Mouse (Mus musculus): ENCODE results near the gene Btbd16.

Btbd16 gene

DNA sequence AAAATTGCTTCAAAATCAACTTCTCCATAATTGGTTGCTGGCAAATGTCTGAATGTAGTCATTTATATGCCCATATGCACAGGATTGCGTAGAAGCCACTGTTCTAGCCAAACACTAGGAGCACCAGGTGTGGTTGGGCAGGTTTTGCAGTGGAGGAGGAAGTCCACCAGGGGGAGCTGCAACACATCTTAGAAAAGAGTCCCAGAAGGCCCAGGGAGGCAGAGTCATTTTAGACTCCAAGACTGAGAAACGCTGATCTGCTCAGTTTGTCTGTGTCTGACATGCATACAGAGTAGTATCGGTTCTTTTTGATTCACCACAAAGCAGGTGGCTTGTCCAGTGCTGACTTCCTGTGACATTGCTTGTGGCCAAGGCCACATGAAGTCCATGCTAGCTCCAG, 3.2 kb upstream of the Btbd16 start:
- peak; percentile 81 for DNase-seq (ENCODE audit: low spot score)

GRCm38 (mm10) chr7:130773171-130773830, 568 bp upstream of the Btbd16 start:
- DNase-seq (ENCODE audit: low spot score): peak; percentile 52

GRCm38 (mm10) chr7:130780866-130781419, 7.1 kb downstream of the Btbd16 start:
- no peak for DNase-seq (ENCODE audit: low spot score)

GRCm38 (mm10) chr7:130782501-130783050, 8.7 kb downstream of the Btbd16 start:
- DNase-seq (ENCODE audit: low spot score): no peak

DNA sequence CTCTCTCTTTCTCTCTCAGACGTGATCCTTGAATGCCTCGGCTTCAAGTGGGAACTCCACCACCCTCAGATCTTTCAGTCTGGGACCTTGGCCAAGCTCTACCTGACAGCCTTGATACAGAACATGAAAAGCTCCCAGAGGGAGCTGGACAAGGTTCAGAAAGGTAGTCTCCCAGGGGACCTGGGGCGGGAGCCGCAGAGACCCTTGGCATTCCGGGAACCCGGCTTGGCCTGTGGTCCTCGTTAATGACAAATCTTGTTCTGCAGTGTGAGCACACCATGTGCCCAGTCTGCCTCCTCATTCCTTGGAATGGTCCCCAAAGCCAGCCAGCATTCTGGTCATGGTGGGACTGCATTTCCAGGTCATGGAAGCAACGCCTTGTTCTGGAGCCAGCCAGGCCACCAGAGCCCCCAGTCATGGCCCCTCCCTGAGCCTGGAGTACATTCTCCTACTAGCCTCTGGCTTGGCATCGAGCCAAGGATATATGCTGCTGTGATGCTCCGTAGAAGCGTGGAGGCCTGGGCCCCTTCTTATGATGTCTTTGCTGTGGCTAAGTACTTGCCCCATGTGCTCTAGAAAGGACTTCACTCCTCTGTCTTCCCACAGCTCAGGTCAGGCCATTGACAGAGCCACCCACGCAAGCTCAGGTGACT, 12.2 kb downstream of the Btbd16 start:
- no peak for DNase-seq (ENCODE audit: low spot score)

DNA sequence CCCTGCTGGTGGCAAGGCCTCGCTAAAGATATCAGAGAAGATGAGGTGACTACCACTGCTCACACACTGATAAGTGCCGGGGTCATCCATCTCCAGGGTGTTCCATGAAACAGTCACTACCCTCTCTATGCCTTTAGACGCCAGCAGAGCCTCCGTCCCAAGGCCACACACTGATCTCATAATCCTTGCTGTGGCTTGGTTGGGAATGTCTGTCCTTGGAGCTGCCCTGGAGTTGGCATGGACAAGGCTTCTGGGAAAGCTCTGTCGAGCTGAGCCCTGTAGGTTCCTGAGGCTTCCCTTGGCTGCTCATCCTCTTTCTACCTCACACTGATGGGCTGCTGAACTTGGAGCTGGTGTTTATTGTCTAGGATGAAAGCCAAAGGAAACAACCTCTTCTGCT, 12.8 kb downstream of the Btbd16 start:
- DNase-seq (ENCODE audit: low spot score): no peak

GRCm38 (mm10) chr7:130787537-130787936, 13.7 kb downstream of the Btbd16 start:
- no peak for DNase-seq (ENCODE audit: low spot score)

DNA sequence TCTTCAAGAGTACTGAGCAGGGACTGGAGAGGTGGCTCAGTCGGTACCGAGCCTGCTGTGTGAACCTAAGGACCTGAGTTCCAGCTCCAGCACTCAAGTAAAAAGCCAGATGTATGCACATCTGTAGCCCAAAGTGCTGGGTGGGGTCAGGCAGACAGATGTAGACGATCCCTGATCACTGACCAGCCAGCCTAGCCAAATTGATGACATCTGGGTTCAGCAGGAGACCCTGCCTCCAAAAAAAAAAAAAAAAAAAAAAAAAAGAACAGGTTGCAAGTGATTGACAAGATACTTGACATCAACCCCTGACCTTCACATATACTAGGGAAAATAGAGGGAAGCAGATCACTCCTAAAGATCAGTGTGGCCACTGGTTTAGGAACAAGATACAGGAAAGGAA, 15.1 kb downstream of the Btbd16 start:
- no peak for DNase-seq (ENCODE audit: low spot score)

DNA sequence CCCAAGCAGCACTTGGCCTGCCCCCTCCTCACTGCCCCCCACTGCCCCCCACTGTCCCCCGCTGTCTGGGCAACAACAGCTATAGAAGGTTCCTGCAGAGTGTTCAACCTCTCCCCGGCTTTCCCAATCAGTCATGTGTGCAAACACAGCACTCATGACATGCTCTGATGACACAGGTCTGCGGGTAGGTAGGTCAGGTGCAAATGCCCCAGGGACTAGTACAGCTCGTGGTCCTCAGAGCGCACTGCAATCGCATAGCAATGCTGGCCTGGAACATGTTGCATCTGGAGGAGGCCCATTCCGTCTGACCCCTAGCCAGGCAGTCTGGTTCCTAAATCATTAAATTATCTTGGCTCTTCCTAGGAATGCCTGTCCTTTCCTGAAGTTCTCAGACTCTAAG, 15.6 kb downstream of the Btbd16 start:
- DNase-seq (ENCODE audit: low spot score): no peak

- DNase-seq (ENCODE audit: low spot score): no peak
Measured at GRCm38 (mm10) chr7:130793671-130794070, 19.8 kb downstream of the Btbd16 start.

DNA sequence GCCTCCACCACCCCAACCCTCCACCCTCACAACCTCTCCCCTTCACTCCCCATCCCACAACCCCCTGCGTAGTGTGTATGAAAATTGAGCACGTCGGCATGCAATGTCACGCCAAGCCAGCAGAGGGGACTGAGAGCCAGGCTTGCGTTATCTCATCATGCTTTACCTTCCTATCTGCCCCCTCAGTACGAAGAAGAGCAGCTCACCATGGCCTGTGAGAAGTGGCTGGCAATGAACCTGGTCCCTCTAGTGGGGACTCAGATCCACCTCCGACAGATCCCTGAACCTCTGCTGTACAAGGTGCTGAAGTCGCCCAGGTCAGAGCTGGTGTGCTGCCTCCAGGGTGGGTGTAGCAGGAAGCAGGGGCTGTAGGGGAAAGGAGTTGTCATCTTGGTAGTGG, 22.9 kb downstream of the Btbd16 start:
- no peak for DNase-seq (ENCODE audit: low spot score)

DNA sequence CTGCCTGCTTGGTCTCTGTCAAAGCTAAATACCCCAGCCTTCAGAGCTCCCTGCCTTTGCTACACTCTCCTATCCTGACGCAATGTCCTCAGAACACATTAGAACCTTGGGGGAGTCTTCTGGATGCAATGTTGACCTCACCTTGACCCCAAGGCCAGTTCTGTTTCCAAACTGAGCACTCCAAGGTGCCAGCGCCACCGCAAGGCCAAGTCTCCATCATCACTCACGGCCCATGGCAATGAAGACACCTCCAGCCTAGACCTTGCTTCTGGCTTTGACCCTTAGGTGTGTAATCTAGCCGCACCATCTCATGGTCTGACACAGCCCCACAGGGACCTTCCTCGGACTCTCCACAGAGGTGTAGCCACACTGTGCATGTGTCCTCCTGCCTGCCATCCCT, 23.7 kb downstream of the Btbd16 start:
- DNase-seq (ENCODE audit: low spot score): no peak

- DNase-seq (ENCODE audit: low spot score): no peak
Measured at GRCm38 (mm10) chr7:130799418-130799817, 25.5 kb downstream of the Btbd16 start.

GRCm38 (mm10) chr7:130800681-130801080, 26.8 kb downstream of the Btbd16 start:
- DNase-seq (ENCODE audit: low spot score): no peak

- DNase-seq (ENCODE audit: low spot score): no peak
Measured at GRCm38 (mm10) chr7:130801811-130802210, 27.9 kb downstream of the Btbd16 start.

DNA sequence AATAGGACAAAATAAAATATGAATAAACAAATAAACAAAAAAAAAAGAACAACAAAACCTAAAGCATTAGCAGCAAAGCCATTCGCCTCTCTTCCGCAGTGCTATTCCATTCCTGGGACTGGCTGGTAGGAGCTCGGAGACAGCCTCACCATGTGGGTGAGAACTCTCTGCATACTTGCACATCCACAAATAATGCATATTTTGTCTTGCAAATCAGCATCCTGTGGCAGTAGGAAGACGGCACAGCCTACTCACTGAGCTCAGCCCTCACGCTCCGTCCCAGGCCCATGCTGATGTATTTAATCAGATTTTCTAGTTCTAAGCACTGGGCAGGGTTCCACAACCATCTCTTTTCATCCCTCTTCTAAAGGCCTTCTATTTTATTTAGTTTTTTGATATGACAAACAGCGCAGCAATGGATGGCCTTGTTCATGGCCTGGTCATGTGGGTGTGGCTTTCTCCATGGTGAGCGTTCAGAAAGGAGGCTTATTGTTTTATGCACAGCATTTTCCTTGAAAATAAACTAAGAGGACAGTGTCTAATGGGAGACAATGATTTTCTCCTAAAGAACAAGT, 29.5 kb downstream of the Btbd16 start:
- DNase-seq (ENCODE audit: low spot score): no peak

DNA sequence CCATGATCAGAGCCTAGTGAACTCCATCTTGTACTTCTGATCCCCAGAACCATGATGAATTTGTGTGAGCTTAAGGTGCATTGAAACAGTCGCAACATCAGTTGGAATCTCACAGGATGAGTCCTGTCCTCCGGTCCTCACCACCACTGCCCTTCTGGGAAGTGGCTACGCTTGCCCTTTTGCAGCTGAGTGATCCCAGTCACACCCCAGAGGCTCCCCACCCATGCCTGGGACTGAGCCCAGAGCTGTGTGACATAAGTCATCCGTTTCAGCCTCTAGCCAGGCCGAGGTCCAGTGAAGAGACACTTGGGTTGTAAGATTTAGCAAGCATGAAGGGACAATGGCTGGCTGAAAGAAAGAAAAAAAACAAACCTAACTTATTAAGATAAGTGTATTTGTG, 31.1 kb downstream of the Btbd16 start:
- no peak for DNase-seq (ENCODE audit: low spot score)

GRCm38 (mm10) chr7:130807749-130808148, 33.9 kb downstream of the Btbd16 start:
- peak; percentile 33 for DNase-seq (ENCODE audit: low spot score)

GRCm38 (mm10) chr7:130808694-130809093, 34.8 kb downstream of the Btbd16 start:
- no peak for DNase-seq (ENCODE audit: low spot score)

DNA sequence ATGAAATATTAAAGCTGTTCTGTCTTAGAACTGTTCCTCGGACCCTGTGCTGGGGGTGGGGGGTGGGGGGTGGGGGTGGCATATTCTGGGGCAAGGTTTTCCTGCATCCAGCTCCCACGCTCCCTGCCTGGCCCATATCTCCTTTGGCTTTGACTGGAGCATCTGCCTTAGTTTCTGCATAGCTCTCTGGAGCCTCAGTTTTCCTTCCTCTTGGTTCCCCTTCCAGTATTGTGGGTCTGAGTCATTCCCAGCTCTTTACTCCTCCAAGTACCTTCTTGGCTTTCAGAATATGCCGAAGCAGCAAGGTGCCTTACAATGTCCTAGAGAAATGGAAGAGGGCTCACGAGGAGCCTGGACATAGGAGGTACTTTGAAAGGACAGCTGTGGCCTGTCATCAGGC, 36.4 kb downstream of the Btbd16 start:
- DNase-seq (ENCODE audit: low spot score): no peak

- no peak for DNase-seq (ENCODE audit: low spot score)
Measured at GRCm38 (mm10) chr7:130812407-130812806, 38.5 kb downstream of the Btbd16 start.

- no peak for DNase-seq (ENCODE audit: low spot score)
Measured at GRCm38 (mm10) chr7:130815601-130816000, 41.7 kb downstream of the Btbd16 start.

GRCm38 (mm10) chr7:130816243-130816642, 42.4 kb downstream of the Btbd16 start:
- DNase-seq (ENCODE audit: low spot score): no peak

Data from urinary bladder, postnatal 25 days (tissue).